Mouse (Mus musculus): ENCODE measurements around the gene Ube2q1.

The Ube2q1 gene

GRCm38 (mm10) chr3:89772968-89773709, at the start of gene Ube2q1:
Gene Ube2q1, plus strand, starts transcription at chr3:89773616.
- peak; percentile 88 for DNase-seq (ENCODE audit: extremely low read depth, low read depth)

- DNase-seq (ENCODE audit: extremely low read depth, low read depth): peak; percentile 84
Observed at GRCm38 (mm10) chr3:89727028-89727427, 46.4 kb upstream of the Ube2q1 start.

- no peak for DNase-seq (ENCODE audit: extremely low read depth, low read depth)
Observed at GRCm38 (mm10) chr3:89728848-89729247, 44.6 kb upstream of the Ube2q1 start.

- peak; percentile 89 for DNase-seq (ENCODE audit: extremely low read depth, low read depth)
Observed at GRCm38 (mm10) chr3:89730350-89731331, 42.8 kb upstream of the Ube2q1 start.

- DNase-seq (ENCODE audit: extremely low read depth, low read depth): no peak
Observed at GRCm38 (mm10) chr3:89732091-89732490, 41.3 kb upstream of the Ube2q1 start.

GRCm38 (mm10) chr3:89738509-89738908, 34.9 kb upstream of the Ube2q1 start:
- no peak for DNase-seq (ENCODE audit: extremely low read depth, low read depth)

GRCm38 (mm10) chr3:89752307-89752706, 21.1 kb upstream of the Ube2q1 start:
- DNase-seq (ENCODE audit: extremely low read depth, low read depth): no peak

- DNase-seq (ENCODE audit: extremely low read depth, low read depth): no peak
Observed at GRCm38 (mm10) chr3:89755283-89755682, 18.1 kb upstream of the Ube2q1 start.

GRCm38 (mm10) chr3:89757851-89758250, 15.6 kb upstream of the Ube2q1 start:
- DNase-seq (ENCODE audit: extremely low read depth, low read depth): no peak

GRCm38 (mm10) chr3:89759786-89760185, 13.6 kb upstream of the Ube2q1 start:
- no peak for DNase-seq (ENCODE audit: extremely low read depth, low read depth)

- no peak for DNase-seq (ENCODE audit: extremely low read depth, low read depth)
Observed at GRCm38 (mm10) chr3:89764119-89764724, 9.2 kb upstream of the Ube2q1 start, which contains the start of gene Chrnb2. Gene Chrnb2, minus strand, starts transcription at chr3:89764632.

- DNase-seq (ENCODE audit: extremely low read depth, low read depth): no peak
Observed at GRCm38 (mm10) chr3:89769584-89769983, 3.8 kb upstream of the Ube2q1 start.

GRCm38 (mm10) chr3:89770425-89771002, 2.9 kb upstream of the Ube2q1 start:
- peak; percentile 39 for DNase-seq (ENCODE audit: extremely low read depth, low read depth)

- peak; percentile 89 for DNase-seq (ENCODE audit: extremely low read depth, low read depth)
Observed at GRCm38 (mm10) chr3:89772588-89772967, 838 bp upstream of the Ube2q1 start.

GRCm38 (mm10) chr3:89773740-89774211, 360 bp downstream of the Ube2q1 start:
- no peak for DNase-seq (ENCODE audit: extremely low read depth, low read depth)

- DNase-seq (ENCODE audit: extremely low read depth, low read depth): peak; percentile 82
Observed at GRCm38 (mm10) chr3:89774236-89774960, 982 bp downstream of the Ube2q1 start.

GRCm38 (mm10) chr3:89776001-89776400, 2.6 kb downstream of the Ube2q1 start:
- no peak for DNase-seq (ENCODE audit: extremely low read depth, low read depth)

- DNase-seq (ENCODE audit: extremely low read depth, low read depth): no peak
Observed at GRCm38 (mm10) chr3:89780102-89780501, 6.7 kb downstream of the Ube2q1 start.

GRCm38 (mm10) chr3:89781640-89782039, 8.2 kb downstream of the Ube2q1 start:
- DNase-seq (ENCODE audit: extremely low read depth, low read depth): no peak

- no peak for DNase-seq (ENCODE audit: extremely low read depth, low read depth)
Observed at GRCm38 (mm10) chr3:89784991-89785753, 11.8 kb downstream of the Ube2q1 start.

Data from MEL-GATA-1-ER (cell line).